Mouse (Mus musculus): ENCODE results near the gene Krtap10-4. TPM values are rescaled to one million over a fixed set of nuclear protein-coding genes. Genes with fewer than 3 reads are reported as not detected.

Gene Krtap10-4
- polyA plus RNA-seq, 1 experiment from 2014 or later: not detected

DNA sequence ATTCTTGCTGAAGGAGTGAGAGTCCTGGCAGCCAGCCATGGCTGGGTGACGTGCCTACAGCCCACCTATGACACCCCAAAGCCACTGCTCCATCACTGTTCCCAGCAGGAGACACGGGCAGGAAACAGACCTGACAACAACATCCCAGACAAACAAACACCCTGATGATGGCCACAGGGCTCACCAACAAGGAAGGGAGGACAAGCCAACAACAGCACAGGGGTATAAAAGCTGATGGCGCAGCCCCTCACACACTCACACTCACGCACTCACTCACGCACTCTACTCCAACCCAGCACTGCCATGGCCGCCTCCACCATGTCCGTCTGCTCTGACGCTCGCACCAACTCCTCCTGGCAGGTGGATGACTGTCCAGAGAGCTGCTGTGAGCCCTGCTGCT is 25.7 kb upstream of the Krtap10-4 start, which contains the start of gene Gm10318:
Gene Gm10318 (plus strand): TSS at position 301 of the 400 bp plus-strand sequence.
- no peak within 1 kb of the TSS for H3K27ac ChIP-seq (ENCODE audit: low read length)
- 53% methylated on average over 8 of the region's 9 CpGs for WGBS
- TF ChIP-seq CTCF (IDR thresholded peaks at IDR 0.05) (no peak), EP300 (IDR thresholded peaks at IDR 0.05) (no peak)
- H3K4me3 ChIP-seq (ENCODE audit: low read depth, low read length): no peak within 1 kb of the TSS
- no peaks in the 10 kb centered on the region for H3K9me3 ChIP-seq (ENCODE audit: low read length)
- ATAC-seq: no peak
- H3K36me3 ChIP-seq (ENCODE audit: insufficient read depth, low read length): no peaks in the 10 kb centered on the region
- no peak within 1 kb of the TSS for H3K4me2 ChIP-seq (replicated peaks; ENCODE audit: low read depth, low read length)
- H3K9ac ChIP-seq (replicated peaks; ENCODE audit: low read depth): no peak within 1 kb of the TSS
- no peaks in the 10 kb centered on the region for H3K4me1 ChIP-seq (ENCODE audit: insufficient read depth, low read depth, low read length)
- H3K27me3 ChIP-seq (replicated peaks; ENCODE audit: insufficient read depth, low read length): no peaks in the 10 kb centered on the region
- DNase-seq (ENCODE audit: low spot score): no peak

DNA sequence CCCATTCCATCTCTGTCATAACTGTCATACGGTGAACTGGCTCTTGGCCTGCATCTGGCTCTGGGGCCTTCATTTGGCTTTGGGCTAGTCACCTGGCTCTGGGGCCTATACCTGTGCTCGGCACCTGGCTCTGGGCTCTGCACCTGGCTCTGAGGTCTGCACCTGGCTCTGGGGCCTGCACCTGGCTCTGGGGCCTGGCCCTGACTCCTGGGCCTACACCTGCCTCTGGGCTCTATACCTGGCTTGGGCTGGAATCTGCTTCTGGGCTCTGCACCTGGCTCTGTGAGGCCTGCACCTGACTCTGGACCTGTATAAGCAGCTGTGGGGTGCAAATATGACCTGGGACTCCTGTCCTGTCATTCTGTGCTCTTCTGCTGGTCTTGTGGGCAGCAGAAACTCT is 20.6 kb upstream of the Krtap10-4 start:
- Histone ChIP-seq H3K9me3 (ENCODE audit: low read length) (no peaks in the 10 kb centered on the region; the same call in 1 of the 2 replicates), H3K4me3 (ENCODE audit: low read depth, low read length) (no peak overlapping the region), H3K4me1 (ENCODE audit: insufficient read depth, low read depth, low read length) (no peaks in the 10 kb centered on the region), H3K27me3 (replicated peaks; ENCODE audit: insufficient read depth, low read length) (no peaks in the 10 kb centered on the region), H3K4me2 (replicated peaks; ENCODE audit: low read depth, low read length) (no peak overlapping the region), H3K27ac (ENCODE audit: low read length) (no peak overlapping the region), H3K36me3 (ENCODE audit: insufficient read depth, low read length) (no peaks in the 10 kb centered on the region), H3K9ac (replicated peaks; ENCODE audit: low read depth) (no peak overlapping the region)
- 75% methylated on average over 2 of the region's 2 CpGs for WGBS
- TF ChIP-seq CTCF (IDR thresholded peaks at IDR 0.05) (no peak), EP300 (IDR thresholded peaks at IDR 0.05) (no peak)
- ATAC-seq (no peak), DNase-seq (ENCODE audit: low spot score) (no peak)

DNA sequence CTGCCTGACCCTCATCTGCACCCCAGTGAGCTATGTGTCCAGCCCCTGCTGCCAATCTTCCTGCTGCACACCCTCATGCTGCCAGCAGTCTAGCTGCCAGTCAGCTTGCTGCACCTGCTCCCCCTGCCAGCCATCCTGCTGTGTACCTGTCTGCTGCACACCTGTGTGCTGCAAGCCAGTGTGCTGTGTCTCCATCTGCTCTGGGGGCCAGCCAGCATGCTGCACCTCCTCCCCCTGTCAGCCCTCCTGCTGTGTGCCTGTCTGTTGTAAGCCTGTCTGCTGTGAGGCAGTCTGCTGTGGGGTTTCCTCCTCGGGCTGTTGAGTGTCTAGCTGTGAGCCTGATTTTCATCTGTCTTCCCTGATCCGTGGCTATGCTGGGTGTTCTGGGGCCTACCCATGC is 20.1 kb upstream of the Krtap10-4 start:
- Histone ChIP-seq H3K27me3 (replicated peaks; ENCODE audit: insufficient read depth, low read length) (no peaks in the 10 kb centered on the region), H3K36me3 (ENCODE audit: insufficient read depth, low read length) (no peaks in the 10 kb centered on the region), H3K4me3 (ENCODE audit: low read depth, low read length) (no peak overlapping the region), H3K9ac (replicated peaks; ENCODE audit: low read depth) (no peak overlapping the region), H3K9me3 (ENCODE audit: low read length) (no peaks in the 10 kb centered on the region; the same call in 1 of the 2 replicates), H3K4me1 (ENCODE audit: insufficient read depth, low read depth, low read length) (no peaks in the 10 kb centered on the region), H3K4me2 (replicated peaks; ENCODE audit: low read depth, low read length) (no peak overlapping the region), H3K27ac (ENCODE audit: low read length) (no peak overlapping the region)
- 20% methylated on average over 2 of the region's 2 CpGs for WGBS
- TF ChIP-seq CTCF (IDR thresholded peaks at IDR 0.05): no peak
- TF ChIP-seq EP300 (IDR thresholded peaks at IDR 0.05): no peak
- DNase-seq (ENCODE audit: low spot score) (no peak), ATAC-seq (no peak)

DNA sequence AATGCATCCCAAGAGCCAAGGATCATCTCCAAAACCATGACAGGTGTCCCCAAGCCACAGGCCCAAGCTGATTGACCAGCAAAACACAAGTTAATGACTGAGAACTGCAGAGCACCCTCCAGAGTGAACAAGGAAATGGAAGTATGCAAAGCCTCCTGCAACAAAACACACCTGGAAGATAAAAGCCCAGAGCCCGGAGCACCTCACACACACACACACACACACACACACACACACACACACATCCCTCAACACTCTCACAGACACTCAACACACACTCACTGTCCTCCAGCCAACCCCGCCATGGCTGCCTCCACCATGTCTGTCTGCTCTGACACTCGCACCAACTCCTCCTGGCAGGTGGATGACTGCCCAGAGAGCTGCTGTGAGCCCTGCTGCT is 19.6 kb upstream of the Krtap10-4 start, which contains the start of gene Gm36176:
Gene Gm36176 (plus strand): TSS at position 301 of the 400 bp plus-strand sequence.
- H3K36me3 ChIP-seq (ENCODE audit: insufficient read depth, low read length): no peaks in the 10 kb centered on the region
- TF ChIP-seq CTCF (IDR thresholded peaks at IDR 0.05): no peak
- no peak for TF ChIP-seq EP300 (IDR thresholded peaks at IDR 0.05)
- 50% methylated on average over 3 of the region's 3 CpGs for WGBS
- no peak within 1 kb of the TSS for H3K4me3 ChIP-seq (ENCODE audit: low read depth, low read length)
- no peaks in the 10 kb centered on the region; the same call in 1 of the 2 replicates for H3K9me3 ChIP-seq (ENCODE audit: low read length)
- H3K27me3 ChIP-seq (replicated peaks; ENCODE audit: insufficient read depth, low read length): no peaks in the 10 kb centered on the region
- no peak within 1 kb of the TSS for H3K27ac ChIP-seq (ENCODE audit: low read length)
- DNase-seq (ENCODE audit: low spot score): no peak
- no peaks in the 10 kb centered on the region for H3K4me1 ChIP-seq (ENCODE audit: insufficient read depth, low read depth, low read length)
- no peak within 1 kb of the TSS for H3K9ac ChIP-seq (replicated peaks; ENCODE audit: low read depth)
- H3K4me2 ChIP-seq (replicated peaks; ENCODE audit: low read depth, low read length): no peak within 1 kb of the TSS
- ATAC-seq: no peak

DNA sequence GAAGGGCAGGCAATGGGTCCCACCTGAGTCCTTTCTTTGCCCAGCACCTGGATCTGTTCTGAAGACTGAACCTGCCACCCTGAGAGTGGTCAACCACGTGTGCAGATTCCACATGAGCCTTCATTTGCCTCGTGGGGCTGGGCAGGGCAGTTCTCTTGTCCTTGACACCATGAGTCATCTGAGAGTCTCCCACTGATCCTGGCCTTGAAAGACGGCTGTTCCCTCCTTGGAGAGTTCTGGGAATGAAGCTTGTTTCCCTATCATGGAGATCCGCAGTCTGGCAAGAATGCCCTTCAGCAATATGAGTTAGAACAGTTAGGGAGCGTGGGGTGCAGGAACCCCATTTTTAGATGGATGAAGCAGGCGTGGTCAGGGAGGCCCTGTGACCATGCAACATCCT is 12.1 kb upstream of the Krtap10-4 start:
- no peak for ATAC-seq
- TF ChIP-seq EP300 (IDR thresholded peaks at IDR 0.05) (no peak), CTCF (IDR thresholded peaks at IDR 0.05) (no peak)
- Histone ChIP-seq H3K9me3 (ENCODE audit: low read length) (no peaks in the 10 kb centered on the region; the same call in 1 of the 2 replicates), H3K4me1 (ENCODE audit: insufficient read depth, low read depth, low read length) (no peaks in the 10 kb centered on the region), H3K36me3 (ENCODE audit: insufficient read depth, low read length) (no peaks in the 10 kb centered on the region), H3K9ac (replicated peaks; ENCODE audit: low read depth) (no peak overlapping the region), H3K4me3 (ENCODE audit: low read depth, low read length) (no peak overlapping the region), H3K27me3 (replicated peaks; ENCODE audit: insufficient read depth, low read length) (no peaks in the 10 kb centered on the region), H3K4me2 (replicated peaks; ENCODE audit: low read depth, low read length) (no peak overlapping the region), H3K27ac (ENCODE audit: low read length) (no peak overlapping the region)
- 66% methylated on average over 6 of the region's 6 CpGs for WGBS
- DNase-seq (ENCODE audit: low spot score): no peak

DNA sequence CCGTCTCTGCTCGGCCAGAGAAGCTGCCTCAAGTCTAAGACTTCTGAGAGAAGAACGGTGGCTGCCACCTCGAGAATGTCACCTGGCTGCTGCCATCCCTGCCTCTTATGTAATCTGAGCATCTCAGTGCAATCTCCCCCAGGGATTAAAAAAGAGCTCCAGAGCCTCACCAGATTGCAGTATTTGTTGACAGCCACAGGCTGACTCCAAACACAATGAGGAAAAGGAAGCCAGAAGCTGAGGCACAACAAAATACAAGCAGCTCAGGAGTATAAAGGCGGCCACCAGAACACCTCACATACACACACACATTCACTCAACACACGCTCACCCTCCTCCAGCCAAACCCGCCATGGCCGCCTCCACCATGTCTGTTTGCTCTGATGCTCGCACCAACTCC is 8.8 kb upstream of the Krtap10-4 start, which contains the start of gene Krtap10-10:
Gene Krtap10-10 (plus strand): TSS at position 301 of the 400 bp plus-strand sequence.
- no peaks in the 10 kb centered on the region for H3K4me1 ChIP-seq (ENCODE audit: insufficient read depth, low read depth, low read length)
- TF ChIP-seq CTCF (IDR thresholded peaks at IDR 0.05): no peak
- no peak for TF ChIP-seq EP300 (IDR thresholded peaks at IDR 0.05)
- no peak within 1 kb of the TSS for H3K9ac ChIP-seq (replicated peaks; ENCODE audit: low read depth)
- no peak for ATAC-seq
- no peak within 1 kb of the TSS for H3K27ac ChIP-seq (ENCODE audit: low read length)
- H3K9me3 ChIP-seq (ENCODE audit: low read length): no peaks in the 10 kb centered on the region
- WGBS: 65% methylated on average over 8 of the region's 9 CpGs
- H3K4me3 ChIP-seq (ENCODE audit: low read depth, low read length): no peak within 1 kb of the TSS
- DNase-seq (ENCODE audit: low spot score): no peak
- H3K4me2 ChIP-seq (replicated peaks; ENCODE audit: low read depth, low read length): no peak within 1 kb of the TSS
- no peaks in the 10 kb centered on the region for H3K27me3 ChIP-seq (replicated peaks; ENCODE audit: insufficient read depth, low read length)
- H3K36me3 ChIP-seq (ENCODE audit: insufficient read depth, low read length): no peaks in the 10 kb centered on the region

DNA sequence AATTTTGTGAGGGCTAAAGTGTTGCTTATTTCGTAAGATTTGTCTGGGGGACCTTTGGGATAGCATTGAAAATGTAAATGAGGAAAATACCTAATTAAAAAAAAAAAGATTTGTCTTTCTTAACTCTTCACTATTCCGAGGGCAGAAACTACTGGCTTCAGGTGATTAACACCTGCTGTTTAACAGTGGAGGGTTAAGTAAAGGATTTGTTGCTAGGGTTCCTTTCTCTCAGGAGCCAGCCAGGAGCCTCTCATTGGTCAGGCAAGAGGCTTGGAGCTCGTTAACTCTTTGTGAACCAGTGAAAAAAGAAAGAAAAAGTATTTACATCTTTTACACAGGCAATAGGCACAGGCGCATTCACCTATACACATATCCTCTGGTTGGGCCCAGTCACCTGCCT is 7.7 kb downstream of the Krtap10-4 start:
- Histone ChIP-seq H3K27me3 (replicated peaks; ENCODE audit: insufficient read depth, low read length) (no peaks in the 10 kb centered on the region), H3K4me3 (ENCODE audit: low read depth, low read length) (no peak overlapping the region), H3K4me1 (ENCODE audit: insufficient read depth, low read depth, low read length) (no peaks in the 10 kb centered on the region), H3K27ac (ENCODE audit: low read length) (no peak overlapping the region), H3K4me2 (replicated peaks; ENCODE audit: low read depth, low read length) (no peak overlapping the region), H3K9ac (replicated peaks; ENCODE audit: low read depth) (no peak overlapping the region), H3K36me3 (ENCODE audit: insufficient read depth, low read length) (no peaks in the 10 kb centered on the region), H3K9me3 (ENCODE audit: low read length) (no peaks in the 10 kb centered on the region)
- 32% methylated on average over 4 of the region's 4 CpGs for WGBS
- no peak for TF ChIP-seq EP300 (IDR thresholded peaks at IDR 0.05)
- no peak for TF ChIP-seq CTCF (IDR thresholded peaks at IDR 0.05)
- DNase-seq (ENCODE audit: low spot score) (no peak), ATAC-seq (no peak)

Data from lung, postnatal 0 days (tissue).